Mouse (Mus musculus) heart, embryonic 14.5 days (tissue): ENCODE results near the gene Rpl35. TPM values are rescaled to one million over a fixed set of nuclear protein-coding genes. Genes with fewer than 3 reads are reported as not detected.

Source experiments
- polyA plus RNA-seq: library from polyadenylated mRNA; unstranded; fragments of >200 nt; fragmentation: Nextera tagmentation; extraction: Ambion mirVana; gene quantifications from 2 replicates; pipeline ENCODE4 v1.2.1, GENCODE M21; 2014

Rpl35 gene
- polyA plus RNA-seq, 1 experiment from 2014 or later, result 670 TPM

Other genes starting within 250 kb of the Rpl35 start
- gene Nr6a1, start 77.9 kb downstream of the Rpl35 start, polyA plus RNA-seq, result 0.47 and 0.78 TPM in 2 replicates
- 5.4 and 6.0 TPM in 2 replicates for gene Olfml2a, start 73.6 kb downstream of the Rpl35 start, polyA plus RNA-seq
- gene Wdr38, start 8.1 kb downstream of the Rpl35 start, polyA plus RNA-seq, result 0.75 and 0.96 TPM in 2 replicates
- 82.8 and 85.4 TPM in 2 replicates for gene Arpc5l, start 276 bp downstream of the Rpl35 start, polyA plus RNA-seq
- gene Golga1, start 59.9 kb upstream of the Rpl35 start, polyA plus RNA-seq, result 25.5 and 26.9 TPM in 2 replicates
- gene Scai, start 185.1 kb upstream of the Rpl35 start, polyA plus RNA-seq, result 5.1 and 6.7 TPM in 2 replicates
- gene Ppp6c, start 220.8 kb upstream of the Rpl35 start, polyA plus RNA-seq, result 48.3 and 51.3 TPM in 2 replicates